Mouse (Mus musculus) erythroblast, embryonic 14.5 days (primary cell): ENCODE results near the gene Gnas.

Experiments used
- GATA1 ChIP-seq: IDR thresholded peaks from 2 replicates; pipeline ENCODE4 v1.6.1; 2012; ENCODE audit warnings: low read length, inconsistent platforms, mixed read lengths
- TAL1 ChIP-seq: IDR thresholded peaks from 3 replicates; pipeline ENCODE4 v1.6.1; 2012; ENCODE audit warnings: low read length, inconsistent platforms, mixed read lengths

GRCm38 (mm10) chr2:174328358-174328905, 44.3 kb downstream of the Gnas start:
- TF ChIP-seq GATA1 (no peak), TAL1 (no peak)
